Mouse (Mus musculus) Muller cell, postnatal 12 days (primary cell): ENCODE measurements around the gene Derl3.
A peak's percentile ranks its signal among the peaks of the same experiment; 100 is the strongest.

ENCODE experiments used
- DNase-seq: peaks from one replicate; pipeline ENCODE4 v3.0.0-alpha.2; 2015; ENCODE audit errors: inconsistent ontology term

Derl3 gene

GRCm38 (mm10) chr10:75941042-75941824 lies 48.0 kb downstream of the Derl3 start:
- no peak for DNase-seq

- no peak for DNase-seq
Measured at GRCm38 (mm10) chr10:75942736-75943477, 49.7 kb downstream of the Derl3 start, which contains the start of gene Vpreb3. Vpreb3 (plus strand) TSS chr10:75943057.

- peak; percentile 79 for DNase-seq
Measured at GRCm38 (mm10) chr10:75944066-75944772, 51.0 kb downstream of the Derl3 start.

GRCm38 (mm10) chr10:75945213-75945612 lies 52.0 kb downstream of the Derl3 start:
- no peak for DNase-seq
